Mouse (Mus musculus) midbrain, embryonic 12.5 days (tissue): ENCODE measurements around the gene Katna1. TPM values are rescaled to one million over a fixed set of nuclear protein-coding genes. Genes with fewer than 3 reads are reported as not detected.

Experiments
- ATAC-seq: fragments of 200-750 bp; cut with Nextera tagmentation; 2 replicates; pipeline ENCODE4 v1.8.0; 2017; ENCODE audit warnings: low read depth, moderate TSS enrichment, moderate library complexity; ENCODE audit not compliant: low FRiP score
- H3K27ac ChIP-seq: fragments of 300-500 bp; sonication (generic); replicated peaks from 2 replicates; pipeline ENCODE4 v1.5.1; 2016; ENCODE audit warnings: mild to moderate bottlenecking
- H3K27me3 ChIP-seq: fragments of 300-500 bp; sonication (generic); 2 replicates; pipeline ENCODE4 v1.6.1; 2016; ENCODE audit warnings: mild to moderate bottlenecking
- H3K36me3 ChIP-seq: fragments of 300-500 bp; sonication (generic); 2 replicates; pipeline ENCODE4 v1.6.1; 2016
- H3K4me1 ChIP-seq: fragments of 300-500 bp; sonication (generic); 2 replicates; pipeline ENCODE4 v1.6.1; 2016
- H3K4me2 ChIP-seq: fragments of 300-500 bp; sonication (generic); replicated peaks from 2 replicates; pipeline ENCODE4 v1.6.1; 2016; ENCODE audit warnings: mild to moderate bottlenecking, moderate library complexity
- H3K4me3 ChIP-seq: fragments of 300-500 bp; sonication (generic); 2 replicates; pipeline ENCODE4 v1.5.1; 2016; ENCODE audit warnings: mild to moderate bottlenecking
- H3K9ac ChIP-seq: fragments of 300-500 bp; sonication (generic); replicated peaks from 2 replicates; pipeline ENCODE4 v1.6.1; 2016; ENCODE audit warnings: mild to moderate bottlenecking, moderate library complexity
- H3K9me3 ChIP-seq: fragments of 300-500 bp; sonication (generic); 2 replicates; pipeline ENCODE4 v1.6.1; 2016; ENCODE audit warnings: mild to moderate bottlenecking
- WGBS: fragments of 180-500 bp; shearing (Covaris S2); methylation state at CpG from one replicate; pipeline ENCODE4 v1.1.7; 2016; 5-methylcytosine and 5-hydroxymethylcytosine counted together
- polyA plus RNA-seq: library from polyadenylated mRNA; unstranded; fragments of >200 nt; fragmentation: Nextera tagmentation; extraction: Ambion mirVana; gene quantifications from 2 replicates; pipeline ENCODE4 v1.2.1, GENCODE M21; 2016

The Katna1 gene
- polyA plus RNA-seq: 51.5 and 56.5 TPM in 2 replicates

DNA sequence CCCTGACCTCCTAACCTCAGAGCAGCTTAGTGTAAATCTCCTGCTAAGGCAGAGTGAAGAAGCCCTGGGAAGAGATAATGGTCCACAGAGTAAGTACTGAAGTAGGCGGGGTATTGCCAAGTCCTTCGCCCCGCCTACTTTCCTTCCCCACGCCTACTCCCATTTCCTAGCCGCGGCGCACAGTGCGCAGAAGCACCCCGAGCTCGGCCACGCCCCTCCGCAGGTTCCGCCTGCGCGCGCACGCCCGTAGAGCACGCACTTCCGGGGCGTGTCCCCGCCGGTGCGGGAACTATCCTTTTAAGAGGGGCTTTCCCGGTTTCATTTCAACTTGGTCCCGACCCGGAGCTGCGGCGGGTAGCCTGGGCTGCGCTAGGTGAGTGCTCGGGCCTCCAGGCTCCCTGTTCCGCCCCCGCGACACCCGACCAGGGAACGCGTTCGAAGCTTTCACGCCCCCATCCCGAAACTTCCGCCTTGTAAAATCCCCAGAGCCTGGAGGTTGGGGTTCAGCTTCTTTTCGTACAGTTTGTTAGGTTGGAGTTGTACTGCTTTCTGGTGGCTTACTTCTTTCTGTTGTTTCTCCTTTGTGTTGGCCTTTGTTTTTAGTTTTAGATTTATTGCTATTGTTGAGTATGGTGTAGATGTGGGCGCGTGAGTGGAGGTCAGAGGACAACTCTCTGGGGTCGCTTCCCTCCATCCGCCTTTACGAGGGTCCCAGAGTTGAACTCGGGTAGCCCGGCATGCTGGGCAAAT, at the start of gene Katna1:
Gene Katna1, plus strand, starts transcription at position 250 of the 750 bp plus-strand sequence.
- no peaks in the 10 kb centered on the region for H3K9me3 ChIP-seq
- peak within 1 kb of the TSS; percentile 68 for H3K27ac ChIP-seq
- H3K27me3 ChIP-seq: no peaks in the 10 kb centered on the region
- peak within 1 kb of the TSS; percentile 84 for H3K9ac ChIP-seq
- peak; percentile 99 for ATAC-seq
- peak within 1 kb of the TSS; percentile 88 for H3K4me2 ChIP-seq
- H3K36me3 ChIP-seq: no peaks in the 10 kb centered on the region
- peak within 1 kb of the TSS; percentile 92 for H3K4me3 ChIP-seq
- peaks cover 13% of the 10 kb centered on the region for H3K4me1 ChIP-seq
- under 1% methylated on average over 49 of the region's 49 CpGs for WGBS

DNA sequence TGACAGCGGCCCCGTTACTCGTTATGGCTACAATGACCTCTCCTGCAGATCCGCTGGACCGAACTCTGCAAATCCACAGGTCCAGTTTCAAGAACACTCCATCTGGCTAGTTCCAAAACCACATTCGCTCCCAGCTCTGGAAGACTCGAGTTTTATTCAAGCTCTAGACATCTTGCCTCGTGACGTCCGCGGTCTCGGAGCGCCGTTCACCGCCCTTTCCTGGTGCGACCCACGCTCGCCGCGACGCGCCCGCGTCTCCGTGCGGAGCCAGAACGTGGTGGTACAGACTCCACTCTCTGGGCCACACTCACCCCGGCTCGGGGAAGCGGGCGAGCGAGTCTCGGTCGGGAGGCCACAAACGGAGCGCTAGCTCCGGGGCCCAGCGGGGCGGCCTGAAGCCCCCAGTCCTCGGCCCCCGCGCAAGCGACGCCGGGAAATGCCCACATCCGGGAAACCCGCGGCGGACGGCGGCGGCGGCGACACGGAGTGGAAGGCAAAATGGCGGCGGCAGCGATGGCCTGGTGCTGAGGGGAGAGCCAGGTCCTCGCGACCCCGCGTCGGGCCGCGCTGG, 45.0 kb upstream of the Katna1 start, which contains the start of the genes Pcmt1 and Lats1:
Gene Pcmt1, minus strand, starts transcription at position 406 of the 571 bp plus-strand sequence.
Gene Lats1, plus strand, starts transcription at position 484 of the 571 bp plus-strand sequence.
- peak; percentile 93 for ATAC-seq
- Histone ChIP-seq H3K4me3 (peak within 1 kb of the TSS; percentile 100), H3K27ac (peak within 1 kb of the TSS; percentile 96), H3K36me3 (peaks cover 31% of the 10 kb centered on the region), H3K4me2 (peak within 1 kb of the TSS; percentile 74), H3K9me3 (no peaks in the 10 kb centered on the region), H3K4me1 (peaks cover 31% of the 10 kb centered on the region), H3K9ac (peak within 1 kb of the TSS; percentile 99), H3K27me3 (no peaks in the 10 kb centered on the region)
- under 1% methylated on average over 53 of the region's 65 CpGs for whole genome bisulfite sequencing

DNA sequence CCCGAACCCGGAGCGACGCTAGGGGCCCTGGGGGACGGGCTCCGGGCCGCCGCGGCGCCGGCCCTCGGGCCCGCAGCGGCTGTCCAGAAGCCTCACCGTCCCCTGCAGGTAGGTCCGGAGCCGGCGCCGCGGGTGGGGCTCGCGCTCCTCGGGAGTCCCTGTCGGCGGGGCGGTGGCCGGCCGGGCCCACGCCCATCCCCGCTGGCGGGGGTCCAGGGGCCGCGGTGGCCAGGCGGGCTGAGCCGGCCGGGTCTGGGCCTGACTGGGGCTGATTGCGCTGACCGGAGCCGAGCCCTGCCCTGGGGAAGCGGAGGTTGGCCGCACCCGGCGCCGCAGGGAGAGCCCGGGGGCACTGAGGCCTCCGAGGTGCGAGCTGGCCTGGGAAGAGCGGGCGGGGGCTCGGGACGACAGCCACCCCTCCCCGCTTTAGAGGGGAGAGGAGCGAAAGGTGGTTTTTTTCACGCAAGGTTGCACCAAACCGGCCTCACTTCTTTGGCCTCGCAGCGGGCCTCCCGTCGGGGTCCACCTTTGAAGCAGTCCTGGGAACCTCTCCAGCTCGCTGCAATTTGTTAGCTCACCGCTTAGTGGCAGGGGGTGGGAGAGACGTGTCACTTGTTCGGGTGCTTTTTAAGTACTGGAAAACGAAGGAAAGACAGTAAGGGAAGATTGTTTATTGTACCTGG, 44.3 kb upstream of the Katna1 start:
- peak overlapping the region; percentile 99 for H3K9ac ChIP-seq
- peak; percentile 86 for ATAC-seq
- H3K4me2 ChIP-seq: peak overlapping the region; percentile 74
- peak overlapping the region; percentile 96 for H3K27ac ChIP-seq
- peaks cover 24% of the 10 kb centered on the region for H3K36me3 ChIP-seq
- peak overlapping the region; percentile 100 for H3K4me3 ChIP-seq
- no peaks in the 10 kb centered on the region for H3K27me3 ChIP-seq
- under 1% methylated on average over 63 of the region's 64 CpGs for WGBS
- peaks cover 31% of the 10 kb centered on the region for H3K4me1 ChIP-seq
- H3K9me3 ChIP-seq: no peaks in the 10 kb centered on the region

DNA sequence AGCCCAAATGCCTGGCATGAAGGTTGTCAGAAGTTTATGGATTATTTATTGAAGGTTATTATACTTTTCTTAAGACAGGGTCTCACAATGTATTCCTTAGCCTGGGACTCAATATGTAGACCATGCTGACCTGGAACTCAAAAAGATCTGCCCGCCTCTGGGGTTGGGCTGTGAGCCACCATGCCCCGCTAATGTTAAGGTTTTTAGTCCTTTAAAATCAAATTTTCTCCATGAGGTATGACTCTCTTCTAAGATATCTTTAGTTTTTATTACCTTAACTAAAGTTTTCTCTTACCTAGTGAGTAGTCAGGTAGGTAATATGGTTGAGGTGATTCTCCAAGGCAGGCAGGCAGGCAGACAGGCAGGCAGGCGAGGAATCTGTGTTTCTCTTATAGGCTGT, 43.6 kb upstream of the Katna1 start:
- Histone ChIP-seq H3K4me2 (peak overlapping the region; percentile 74), H3K36me3 (peaks cover 16% of the 10 kb centered on the region), H3K4me1 (peaks cover 31% of the 10 kb centered on the region), H3K9ac (peak overlapping the region; percentile 99), H3K9me3 (no peaks in the 10 kb centered on the region), H3K27me3 (no peaks in the 10 kb centered on the region), H3K27ac (no peak overlapping the region), H3K4me3 (peak overlapping the region; percentile 100)
- 68% methylated on average over 3 of the region's 3 CpGs for WGBS
- no peak for ATAC-seq

DNA sequence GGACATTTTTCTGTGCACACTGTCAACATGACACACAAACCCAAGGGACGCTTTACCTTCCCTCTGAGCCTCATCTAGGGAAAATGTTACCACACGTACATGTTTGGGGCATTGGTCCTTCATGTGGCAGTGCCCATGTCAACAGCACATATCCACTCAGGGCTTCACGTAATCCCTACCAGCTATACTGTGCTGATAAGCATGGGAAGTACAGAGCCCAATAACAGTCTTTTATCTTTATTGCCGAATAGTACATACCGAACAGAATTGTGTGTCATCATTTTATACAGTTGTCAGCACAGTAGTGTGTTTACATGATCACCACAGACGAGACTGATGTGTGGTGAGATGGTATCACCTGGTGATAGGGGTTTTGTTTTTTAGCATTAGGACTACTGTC, 38.9 kb upstream of the Katna1 start:
- Histone ChIP-seq H3K27ac (no peak overlapping the region), H3K4me2 (no peak overlapping the region), H3K27me3 (no peaks in the 10 kb centered on the region), H3K4me1 (peaks cover 15% of the 10 kb centered on the region), H3K36me3 (peaks cover 9% of the 10 kb centered on the region), H3K9me3 (no peaks in the 10 kb centered on the region), H3K9ac (no peak overlapping the region), H3K4me3 (no peak overlapping the region)
- WGBS: 95% methylated on average over 6 of the region's 6 CpGs
- no peak for ATAC-seq

DNA sequence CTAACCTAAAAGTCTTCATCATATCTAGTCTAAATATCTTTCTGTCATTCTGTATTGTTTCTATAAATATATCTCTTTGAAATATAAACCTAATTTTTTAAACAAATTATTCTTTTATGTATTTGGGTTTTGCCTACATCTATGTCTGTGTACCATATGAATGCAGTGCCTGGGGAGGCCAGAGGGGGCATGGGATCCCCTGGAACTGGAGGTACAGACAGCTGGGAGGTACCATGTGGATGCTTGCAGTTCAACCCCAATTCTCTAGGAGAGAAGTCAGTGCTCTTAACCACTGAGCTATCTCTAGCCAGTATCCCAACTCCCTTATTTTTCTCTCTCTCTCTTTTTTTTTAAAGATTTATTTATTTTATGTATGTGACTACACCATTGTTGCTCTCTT, 30.5 kb upstream of the Katna1 start:
- no peak for ATAC-seq
- H3K36me3 ChIP-seq: peaks cover 83% of the 10 kb centered on the region
- no peaks in the 10 kb centered on the region for H3K27me3 ChIP-seq

DNA sequence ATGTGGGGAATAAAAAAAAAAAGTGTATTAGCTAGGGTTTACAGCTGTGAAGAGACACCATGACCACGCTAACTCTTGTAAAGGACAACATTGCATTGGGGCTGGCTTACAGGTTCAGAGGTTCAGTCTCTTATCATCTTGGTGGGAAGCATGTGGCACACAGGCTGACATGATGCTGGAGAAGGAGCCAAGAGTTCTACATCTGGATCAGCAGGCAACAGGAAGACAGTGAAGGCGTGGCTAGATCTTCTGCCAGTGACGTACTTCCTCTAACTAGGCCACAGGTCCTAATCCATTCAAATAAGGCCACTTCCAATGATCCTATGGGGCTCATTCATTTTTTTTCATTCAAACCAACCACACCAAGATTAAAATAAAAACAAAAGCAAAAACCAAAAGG, 25.7 kb upstream of the Katna1 start:
- no peaks in the 10 kb centered on the region for H3K9me3 ChIP-seq
- H3K9ac ChIP-seq: no peak overlapping the region
- no peak overlapping the region for H3K27ac ChIP-seq
- peaks cover 91% of the 10 kb centered on the region for H3K36me3 ChIP-seq
- ATAC-seq: no peak
- no peaks in the 10 kb centered on the region for H3K27me3 ChIP-seq
- H3K4me2 ChIP-seq: no peak overlapping the region
- no peak overlapping the region for H3K4me3 ChIP-seq
- H3K4me1 ChIP-seq: no peaks in the 10 kb centered on the region
- WGBS: 90% methylated on average over 3 of the region's 3 CpGs

More for the DNA sequence above, 30.5 kb upstream of the Katna1 start:
- Histone ChIP-seq H3K9ac (no peak overlapping the region), H3K27ac (no peak overlapping the region), H3K4me1 (no peaks in the 10 kb centered on the region), H3K9me3 (no peaks in the 10 kb centered on the region), H3K4me2 (no peak overlapping the region), H3K4me3 (no peak overlapping the region)

DNA sequence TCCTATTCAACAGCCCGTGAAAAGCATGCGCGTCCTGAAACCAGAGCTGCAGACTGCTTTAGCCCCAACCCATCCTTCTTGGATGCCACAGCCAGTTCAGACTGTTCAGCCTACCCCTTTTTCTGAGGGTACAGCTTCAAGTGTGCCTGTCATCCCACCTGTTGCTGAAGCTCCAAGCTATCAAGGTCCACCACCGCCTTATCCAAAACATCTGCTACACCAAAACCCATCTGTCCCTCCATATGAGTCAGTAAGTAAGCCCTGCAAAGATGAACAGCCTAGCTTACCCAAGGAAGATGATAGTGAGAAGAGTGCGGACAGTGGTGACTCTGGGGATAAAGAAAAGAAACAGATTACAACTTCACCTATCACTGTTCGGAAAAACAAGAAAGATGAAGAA, 23.2 kb upstream of the Katna1 start:
- Histone ChIP-seq H3K9me3 (no peaks in the 10 kb centered on the region), H3K36me3 (peaks cover 89% of the 10 kb centered on the region), H3K9ac (no peak overlapping the region), H3K4me2 (no peak overlapping the region), H3K4me1 (no peaks in the 10 kb centered on the region), H3K27me3 (no peaks in the 10 kb centered on the region), H3K27ac (no peak overlapping the region), H3K4me3 (no peak overlapping the region)
- no peak for ATAC-seq
- 96% methylated on average over 6 of the region's 6 CpGs for WGBS

DNA sequence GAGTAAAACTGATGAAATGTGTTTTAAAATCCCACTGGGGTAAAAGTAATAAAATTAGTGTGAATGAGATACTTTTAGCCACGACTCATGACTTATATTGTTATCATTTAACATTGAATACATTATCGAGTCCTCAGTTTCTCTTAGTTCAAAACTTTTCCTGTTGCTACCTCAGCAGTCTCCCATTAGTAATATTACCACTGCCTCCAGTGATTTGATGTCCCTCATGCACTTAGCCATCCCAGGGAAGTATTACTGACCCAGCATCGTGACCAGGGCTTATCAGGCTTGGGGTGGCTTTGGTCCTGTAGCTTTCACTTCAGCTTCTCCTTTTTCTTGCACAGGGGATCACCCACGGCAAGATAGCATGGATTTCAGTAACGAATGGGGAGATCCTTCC, 15.7 kb upstream of the Katna1 start:
- H3K36me3 ChIP-seq: peaks cover 68% of the 10 kb centered on the region
- no peaks in the 10 kb centered on the region for H3K4me1 ChIP-seq

DNA sequence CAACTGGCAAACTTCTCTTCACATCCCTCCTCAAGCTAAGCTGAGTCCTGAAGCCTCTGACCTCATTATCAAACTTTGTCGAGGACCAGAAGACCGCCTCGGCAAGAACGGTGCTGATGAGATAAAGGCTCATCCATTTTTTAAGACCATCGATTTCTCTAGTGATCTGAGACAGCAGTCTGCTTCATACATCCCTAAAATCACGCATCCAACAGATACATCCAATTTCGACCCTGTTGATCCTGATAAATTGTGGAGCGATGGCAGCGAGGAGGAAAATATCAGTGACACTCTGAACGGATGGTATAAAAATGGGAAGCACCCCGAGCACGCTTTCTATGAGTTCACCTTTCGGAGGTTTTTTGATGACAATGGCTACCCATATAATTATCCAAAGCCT, 13.3 kb upstream of the Katna1 start:
- no peak for ATAC-seq
- H3K4me3 ChIP-seq: no peak overlapping the region
- no peaks in the 10 kb centered on the region for H3K4me1 ChIP-seq
- no peak overlapping the region for H3K4me2 ChIP-seq
- no peak overlapping the region for H3K9ac ChIP-seq
- H3K27me3 ChIP-seq: no peaks in the 10 kb centered on the region
- H3K27ac ChIP-seq: no peak overlapping the region
- no peaks in the 10 kb centered on the region for H3K9me3 ChIP-seq
- peaks cover 54% of the 10 kb centered on the region for H3K36me3 ChIP-seq
- WGBS: 94% methylated on average over 13 of the region's 13 CpGs

More for the DNA sequence above, 15.7 kb upstream of the Katna1 start:
- H3K9me3 ChIP-seq: no peaks in the 10 kb centered on the region
- WGBS: 87% methylated on average over 5 of the region's 5 CpGs
- no peak overlapping the region for H3K4me2 ChIP-seq
- H3K27me3 ChIP-seq: no peaks in the 10 kb centered on the region
- no peak overlapping the region for H3K4me3 ChIP-seq
- H3K9ac ChIP-seq: no peak overlapping the region
- no peak overlapping the region for H3K27ac ChIP-seq
- no peak for ATAC-seq

DNA sequence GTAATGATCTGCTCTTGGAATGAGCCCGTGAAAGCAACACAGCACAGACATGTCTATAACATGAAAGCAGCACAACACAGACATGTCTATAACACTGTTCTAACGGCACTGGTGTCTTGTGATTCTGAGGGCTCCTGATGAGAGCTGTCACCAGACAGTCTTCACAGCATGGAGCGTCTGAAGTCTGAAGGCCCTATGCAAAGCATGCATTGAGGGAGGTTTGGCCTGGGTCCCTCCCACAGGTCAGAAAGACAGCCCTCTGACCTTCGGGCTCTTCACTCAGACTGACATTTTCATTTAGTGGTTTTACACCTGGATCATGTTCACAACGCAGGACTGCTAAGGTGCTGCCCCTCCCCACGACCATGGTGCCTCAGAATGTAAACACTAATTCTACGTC, 10.7 kb upstream of the Katna1 start:
- Histone ChIP-seq H3K4me1 (no peaks in the 10 kb centered on the region), H3K4me3 (no peak overlapping the region), H3K4me2 (no peak overlapping the region), H3K27me3 (no peaks in the 10 kb centered on the region), H3K27ac (no peak overlapping the region), H3K36me3 (peaks cover 35% of the 10 kb centered on the region), H3K9me3 (no peaks in the 10 kb centered on the region), H3K9ac (no peak overlapping the region)
- 79% methylated on average over 7 of the region's 7 CpGs for whole genome bisulfite sequencing
- ATAC-seq: no peak

DNA sequence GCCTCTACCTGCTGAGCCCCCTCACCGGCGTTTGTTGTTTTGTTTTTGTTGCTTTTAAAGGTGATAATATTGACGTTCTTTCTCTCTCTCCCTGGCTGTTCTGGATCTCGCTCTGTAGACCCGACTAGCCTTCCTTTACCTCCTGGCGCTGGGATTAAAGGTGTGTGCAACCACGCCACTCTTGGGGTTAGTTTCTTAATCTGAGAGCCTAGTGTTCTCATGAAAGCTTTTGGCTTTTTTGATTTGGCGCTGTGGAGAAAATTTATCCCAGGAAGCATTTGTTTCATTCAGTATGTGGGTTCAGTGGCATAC, 657 bp downstream of the Katna1 start:
- peak overlapping the region; percentile 92 for H3K4me3 ChIP-seq
- 0 out of 2 replicates have a peak overlapping the region, but pooled peaks have one; percentile 68 for H3K27ac ChIP-seq
- H3K4me1 ChIP-seq: peaks cover 13% of the 10 kb centered on the region
- WGBS: under 1% methylated on average over 8 of the region's 8 CpGs
- H3K4me2 ChIP-seq: peak overlapping the region; percentile 88
- H3K27me3 ChIP-seq: no peaks in the 10 kb centered on the region
- H3K9me3 ChIP-seq: no peaks in the 10 kb centered on the region
- peak overlapping the region; percentile 84 for H3K9ac ChIP-seq
- ATAC-seq: no peak
- H3K36me3 ChIP-seq: no peaks in the 10 kb centered on the region
